Mouse (Mus musculus) frontal cortex, postnatal 14 days (tissue): Measurements from ENCODE around the gene Axin2.
A peak's percentile ranks its signal among the peaks of the same experiment; 100 is the strongest.

Experiments used
- DNase-seq, 2 experiments: peaks; one replicate each; pipeline ENCODE4 v3.0.0; 2022; ENCODE audit warnings: low spot score in 2 of 2

The Axin2 gene

GRCm38 (mm10) chr11:108929176-108929575, 9.0 kb downstream of the Axin2 start:
- DNase-seq: no peak

GRCm38 (mm10) chr11:108929700-108930099, 9.6 kb downstream of the Axin2 start:
- DNase-seq: no peak

DNA sequence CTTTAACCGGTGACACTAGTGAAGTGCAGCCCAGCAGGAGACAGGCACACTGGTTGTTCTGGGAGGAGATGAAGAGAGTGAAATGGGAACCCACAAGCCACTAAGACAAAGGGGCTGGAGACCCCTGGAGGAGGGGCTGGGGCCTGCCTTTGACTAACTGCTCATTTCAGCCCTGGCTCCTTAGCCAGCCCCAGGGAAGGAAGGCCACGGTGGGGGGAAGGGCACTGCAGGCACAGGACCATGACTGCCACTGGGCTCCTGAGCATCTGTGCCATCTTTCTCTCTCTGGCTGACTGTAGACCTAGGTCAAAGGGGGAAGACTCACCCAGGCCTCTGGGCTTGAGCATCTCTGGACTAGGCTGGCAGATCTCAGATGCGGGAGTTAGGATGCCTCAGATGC, 10.5 kb downstream of the Axin2 start:
- no peak for DNase-seq

GRCm38 (mm10) chr11:108933835-108934234, 13.7 kb downstream of the Axin2 start:
- no peak for DNase-seq

DNA sequence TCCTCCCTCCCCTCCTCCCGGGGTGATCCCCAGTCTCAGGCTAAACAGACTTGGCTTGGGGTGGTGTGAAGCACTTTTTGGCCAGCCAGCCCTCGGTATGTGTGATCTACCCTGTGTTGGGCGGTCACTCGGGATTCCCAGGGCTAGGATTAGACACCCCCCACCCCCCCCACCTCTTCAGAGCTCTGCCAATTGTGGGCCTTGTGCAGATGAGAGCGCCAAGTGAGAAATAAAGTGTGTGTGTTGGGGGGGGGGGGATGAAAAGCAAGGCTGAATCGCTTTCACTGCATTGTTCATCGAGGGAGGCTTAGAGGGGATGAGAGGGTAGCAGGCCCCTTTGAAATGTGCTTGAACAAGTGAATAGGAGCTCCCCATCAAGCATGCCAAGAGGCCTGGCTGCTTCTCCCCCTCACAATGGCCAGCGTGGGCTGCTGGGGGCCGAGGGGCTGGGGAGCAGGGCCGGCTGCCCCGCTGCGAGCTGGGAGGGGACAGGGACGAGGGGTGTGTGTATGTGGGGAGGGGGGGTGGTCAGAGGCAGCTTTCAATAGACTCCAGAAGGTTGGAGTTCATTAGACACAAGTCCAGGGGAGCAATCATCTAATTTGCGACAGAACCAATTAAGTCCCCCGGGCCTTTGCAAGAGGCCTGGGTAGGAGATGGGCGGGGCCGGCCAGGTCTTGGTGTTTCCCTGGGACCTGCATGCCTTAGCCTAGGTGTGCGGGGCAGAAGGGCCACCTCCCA, 15.1 kb downstream of the Axin2 start:
- DNase-seq: no peak

GRCm38 (mm10) chr11:108936016-108936792, 16.1 kb downstream of the Axin2 start:
- no peak for DNase-seq

DNA sequence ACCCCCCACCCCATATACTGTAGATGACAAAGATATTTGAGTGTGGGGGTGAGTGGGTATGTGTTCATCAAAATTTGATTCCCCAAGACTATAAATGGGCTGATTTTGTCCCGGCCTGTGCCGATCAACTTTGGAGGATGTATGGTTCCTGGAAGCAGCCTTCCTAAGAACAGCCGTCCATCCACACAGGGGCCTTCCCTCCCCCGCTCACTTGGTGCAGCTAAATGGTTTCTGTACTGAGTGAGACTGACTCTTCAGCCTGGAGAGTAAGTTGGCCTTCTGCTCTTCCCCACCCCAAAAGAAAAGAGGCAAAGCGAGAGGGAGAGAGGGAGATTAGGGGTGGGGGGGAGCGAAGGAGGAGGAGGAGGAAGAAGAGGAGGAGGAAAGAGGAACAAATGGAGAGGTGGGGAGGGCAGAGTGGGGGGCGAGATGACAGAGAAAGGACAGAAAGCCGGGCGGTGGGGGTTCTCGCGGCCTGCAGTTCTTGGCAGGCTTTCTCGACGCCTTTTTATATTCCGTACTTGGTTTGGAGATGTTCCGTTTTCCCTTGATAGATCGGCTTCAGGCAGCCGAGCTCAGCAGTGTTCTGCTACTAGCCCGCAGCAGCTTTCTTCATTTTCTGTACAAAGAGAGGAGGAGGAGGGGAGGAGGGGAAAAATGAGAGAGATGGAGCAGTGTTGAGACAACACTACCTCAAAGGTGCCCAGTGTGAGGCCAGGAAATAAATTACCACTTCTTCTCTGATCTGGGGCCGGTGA, 20.7 kb downstream of the Axin2 start:
- no peak for DNase-seq

DNA sequence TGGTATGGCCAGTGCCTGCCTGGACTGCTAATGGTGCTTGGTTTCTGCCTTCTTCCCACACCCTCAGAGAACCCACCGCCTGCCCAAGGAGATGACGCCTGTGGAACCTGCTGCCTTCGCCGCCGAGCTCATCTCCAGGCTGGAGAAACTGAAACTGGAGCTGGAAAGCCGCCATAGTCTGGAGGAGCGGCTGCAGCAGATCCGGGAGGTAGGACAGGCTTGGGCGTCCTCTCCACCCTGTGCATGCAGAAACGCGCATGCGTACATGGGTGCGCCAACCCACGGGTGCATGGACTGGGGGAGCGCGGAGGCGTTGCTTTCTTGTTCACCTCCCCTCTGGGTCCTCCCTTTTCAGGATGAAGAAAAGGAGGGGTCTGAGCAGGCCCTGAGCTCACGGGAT, 21.7 kb downstream of the Axin2 start:
- DNase-seq: no peak

- DNase-seq: no peak
These were observed 23.6 kb downstream of the Axin2 start for GRCm38 (mm10) chr11:108943741-108944140.

- DNase-seq: no peak
These were observed 25.5 kb downstream of the Axin2 start for GRCm38 (mm10) chr11:108945666-108946065.

DNA sequence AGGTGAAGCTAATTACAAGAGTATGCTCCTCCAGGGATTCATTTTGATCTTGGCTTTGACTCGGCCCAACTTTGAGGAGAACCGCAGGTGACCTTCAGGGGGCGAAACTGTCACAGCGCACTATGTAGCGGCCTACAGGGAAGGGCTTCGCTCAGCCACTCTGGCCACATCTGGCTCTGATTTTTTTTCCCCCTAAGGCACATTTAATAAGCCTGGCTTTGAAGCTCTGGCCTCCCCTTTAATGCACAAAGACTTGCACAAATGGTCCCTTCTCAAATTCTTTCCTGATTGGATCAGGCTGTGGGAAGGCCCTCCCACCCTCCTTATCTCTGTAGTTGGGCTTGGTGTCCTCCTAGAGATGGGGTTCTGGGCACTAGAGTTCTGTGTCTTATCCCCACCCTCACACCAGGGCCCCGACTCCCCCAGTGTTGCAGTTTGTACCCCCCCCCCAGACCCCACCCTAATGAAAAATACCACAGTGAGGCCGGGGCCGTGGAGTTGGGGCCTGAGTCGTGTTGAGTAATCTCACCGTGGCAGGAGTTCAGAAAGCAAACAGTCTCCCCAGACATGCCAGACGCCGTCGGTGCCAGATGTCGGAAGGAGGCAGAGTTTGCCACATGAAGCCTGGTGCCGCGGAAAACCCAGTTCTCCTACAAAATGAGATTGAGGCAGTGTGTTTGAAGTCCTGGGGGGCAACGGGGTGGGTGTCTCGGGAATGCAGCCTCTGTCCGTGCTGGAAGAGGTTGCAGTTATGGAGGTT, 27.5 kb downstream of the Axin2 start:
- DNase-seq: no peak

GRCm38 (mm10) chr11:108948501-108948900, 28.4 kb downstream of the Axin2 start:
- DNase-seq: no peak

- no peak for DNase-seq
These were observed 28.8 kb downstream of the Axin2 start for GRCm38 (mm10) chr11:108948931-108949330.

DNA sequence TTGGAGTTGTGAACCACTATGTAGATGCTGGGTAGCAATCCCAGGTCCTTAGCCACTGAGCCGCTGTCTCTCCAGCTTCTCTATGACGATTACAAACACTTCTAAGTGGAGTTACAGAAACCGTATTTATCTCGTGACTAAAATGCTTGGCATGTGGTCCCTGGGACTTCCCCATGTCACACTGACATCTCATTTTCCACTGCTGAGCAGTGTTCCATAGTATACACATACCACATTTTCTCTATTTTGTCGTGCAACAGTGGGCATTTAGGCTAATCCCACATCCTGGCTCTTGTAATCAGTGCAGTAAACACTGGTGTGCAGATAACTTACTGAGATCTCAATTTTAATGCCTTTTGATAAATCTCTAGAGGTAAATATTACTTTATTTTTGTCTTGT, 32.2 kb downstream of the Axin2 start:
- DNase-seq: no peak

DNA sequence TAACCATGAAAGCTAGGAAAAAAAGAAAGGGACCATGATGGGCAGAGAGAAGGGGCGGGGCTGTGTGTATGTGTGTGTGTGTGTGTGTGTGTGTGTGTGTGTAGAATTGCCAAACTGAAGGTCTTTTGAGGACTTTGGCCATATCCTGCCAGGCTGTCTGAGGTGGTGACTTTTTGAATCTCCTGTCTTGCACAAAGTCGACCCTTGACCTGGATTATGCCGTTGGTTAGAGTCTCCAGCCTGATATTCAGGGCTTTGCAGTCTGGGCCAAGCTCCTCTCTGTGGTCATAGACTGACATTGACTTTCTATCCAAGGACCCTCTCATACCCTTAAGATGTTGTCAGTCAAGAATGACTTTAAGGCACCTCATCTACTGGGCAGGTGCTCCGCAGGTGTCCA, 35.8 kb downstream of the Axin2 start:
- no peak for DNase-seq

DNA sequence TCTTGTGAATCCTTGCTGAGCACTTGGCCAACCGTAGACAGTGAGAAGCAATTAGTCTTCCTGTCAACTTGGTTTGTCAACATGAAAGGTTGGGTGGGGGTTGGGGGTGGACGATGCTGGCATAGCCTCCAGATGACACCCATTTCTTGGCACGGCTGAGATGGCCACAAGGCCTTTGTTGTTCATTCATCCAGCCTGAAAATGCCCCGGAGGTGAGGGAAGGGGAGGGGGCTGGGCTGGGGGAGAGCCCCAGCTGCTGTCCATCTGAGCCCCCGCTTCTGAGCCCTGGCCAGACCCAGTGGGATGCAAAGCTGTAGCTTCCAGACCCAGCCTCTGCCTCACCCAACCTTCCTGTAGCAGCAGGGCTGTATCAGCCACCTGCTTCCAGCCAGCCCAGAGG, 38.2 kb downstream of the Axin2 start:
- no peak for DNase-seq

GRCm38 (mm10) chr11:108959196-108959595, 39.0 kb downstream of the Axin2 start:
- DNase-seq: no peak

DNA sequence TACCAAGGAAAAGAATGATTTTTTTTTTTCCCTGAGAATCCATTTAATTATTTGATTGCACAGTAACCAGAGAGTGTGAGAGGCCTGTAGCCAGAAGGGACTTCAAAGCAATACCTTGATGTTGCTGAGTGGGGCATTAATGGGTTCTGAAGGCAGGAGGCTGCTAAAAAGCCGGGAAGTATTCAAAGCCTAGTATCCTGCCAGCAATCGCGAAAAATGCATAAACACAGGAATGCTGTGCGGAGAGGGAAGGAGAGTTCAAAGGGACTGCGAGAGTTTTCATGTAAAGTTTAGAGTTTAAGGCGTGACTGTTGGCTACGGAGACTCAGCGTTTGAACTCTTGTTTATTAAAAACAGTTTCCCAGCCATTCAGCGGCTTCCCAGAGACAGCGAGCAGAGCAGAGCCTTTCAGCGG, 41.5 kb downstream of the Axin2 start:
- DNase-seq: no peak

DNA sequence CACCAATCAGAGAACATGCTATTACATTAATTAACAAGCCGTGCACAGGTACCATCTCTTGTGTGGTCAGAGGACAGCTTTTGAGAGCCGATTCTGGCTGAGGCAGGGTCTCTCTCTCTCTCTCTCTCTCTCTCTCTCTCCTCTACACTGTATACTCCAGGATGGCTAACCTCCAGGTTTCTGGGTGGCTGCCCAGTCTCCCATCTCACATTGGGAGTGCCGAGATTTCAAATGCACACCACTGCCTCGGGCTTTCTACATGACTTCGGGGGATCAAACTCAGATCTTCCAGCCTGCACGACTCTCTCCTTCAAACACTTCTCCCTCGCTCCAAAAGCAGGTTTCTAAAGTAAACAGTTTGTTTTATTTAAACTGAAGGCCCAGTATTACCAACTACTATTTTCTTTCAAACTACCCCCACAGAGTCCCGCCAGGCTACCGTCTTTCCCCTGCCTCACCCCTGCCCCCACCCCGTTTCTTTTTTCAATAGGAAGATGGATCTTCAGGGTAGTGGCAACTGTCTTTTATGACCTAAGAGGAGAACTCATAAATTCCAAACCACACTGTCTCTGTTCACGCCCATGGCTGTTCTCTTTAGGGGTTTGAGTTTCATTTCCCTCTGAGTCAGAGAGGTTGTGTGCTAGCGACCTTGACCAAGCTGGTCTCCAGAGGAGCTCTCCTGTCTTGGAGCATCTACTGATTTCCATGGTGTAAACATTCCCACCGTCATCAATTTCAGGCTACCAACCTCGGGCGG, 43.5 kb downstream of the Axin2 start:
- no peak for DNase-seq

DNA sequence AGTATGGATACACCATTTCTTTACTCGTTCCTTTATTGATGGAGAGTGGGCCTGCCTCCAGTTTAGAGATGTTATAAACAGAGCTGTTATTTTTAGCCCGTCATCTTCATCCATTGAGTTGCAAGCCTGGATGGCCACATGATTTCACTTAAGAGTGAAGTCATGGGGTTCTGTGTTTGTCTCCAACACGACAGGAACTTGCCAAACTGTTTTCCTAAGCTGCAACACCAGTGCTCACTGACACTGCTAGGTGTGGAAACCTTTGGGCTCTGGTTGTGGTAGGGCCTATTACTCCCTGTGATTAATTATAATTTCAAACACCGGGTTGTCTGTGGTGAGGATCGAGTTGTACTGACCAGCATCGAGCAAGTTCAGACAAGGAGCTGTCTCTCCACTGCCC, 45.6 kb downstream of the Axin2 start:
- DNase-seq: no peak

- peak in 1 of 2 experiments; percentile 39 for DNase-seq
These were observed 53.3 kb downstream of the Axin2 start for GRCm38 (mm10) chr11:108973459-108973858.
